Mouse (Mus musculus): Measurements from ENCODE around the gene Hao1. TPM values are rescaled to one million over a fixed set of nuclear protein-coding genes. Genes with fewer than 3 reads are reported as not detected.

Gene Hao1
- polyA plus RNA-seq, 1 experiment from 2014 or later, result 0.10 TPM

Other genes with a start within 250 kb of the Hao1 start
- 98.9 and 117 TPM in 2 replicates for gene Tmx4, start 89.8 kb upstream of the Hao1 start, polyA plus RNA-seq (2015; fragmentation: Nextera tagmentation; extraction: Ambion mirVana)
- 46.3 and 51.8 TPM in 2 replicates for gene Plcb1, start 231.7 kb upstream of the Hao1 start, polyA plus RNA-seq (2015; fragmentation: Nextera tagmentation; extraction: Ambion mirVana)

All from hindbrain, embryonic 16.5 days (tissue).